Mouse (Mus musculus) limb, embryonic 15.5 days (tissue): Measurements from ENCODE around the gene Slc45a1. TPM values are rescaled to one million over a fixed set of nuclear protein-coding genes. Genes with fewer than 3 reads are reported as not detected.

Source experiments
- ATAC-seq: fragments of 200-750 bp; cut with Nextera tagmentation; 2 replicates; pipeline ENCODE4 v1.8.0; 2017; ENCODE audit warnings: low read depth, moderate TSS enrichment; ENCODE audit not compliant: insufficient number of reproducible peaks, low FRiP score, low TSS enrichment
- H3K27ac ChIP-seq: fragments of 300-500 bp; sonication (generic); 2 replicates; pipeline ENCODE4 v1.5.1; 2015; ENCODE audit warnings: moderate library complexity, mild to moderate bottlenecking, inconsistent platforms
- H3K27me3 ChIP-seq: fragments of 300-500 bp; sonication (generic); 2 replicates; pipeline ENCODE4 v1.6.1; 2015; ENCODE audit warnings: inconsistent platforms
- H3K36me3 ChIP-seq: fragments of 300-500 bp; sonication (generic); 2 replicates; pipeline ENCODE4 v1.6.1; 2015; ENCODE audit warnings: inconsistent platforms
- H3K4me1 ChIP-seq: fragments of 300-500 bp; sonication (generic); 2 replicates; pipeline ENCODE4 v1.6.1; 2015; ENCODE audit warnings: inconsistent platforms
- H3K4me2 ChIP-seq: fragments of 300-500 bp; sonication (generic); 2 replicates; pipeline ENCODE4 v1.6.1; 2015; ENCODE audit warnings: mild to moderate bottlenecking, inconsistent platforms
- H3K4me3 ChIP-seq: fragments of 300-500 bp; sonication (generic); 2 replicates; pipeline ENCODE4 v1.5.1; 2015; ENCODE audit warnings: mild to moderate bottlenecking, inconsistent platforms
- H3K9ac ChIP-seq: fragments of 300-500 bp; sonication (generic); 2 replicates; pipeline ENCODE4 v1.6.1; 2015; ENCODE audit warnings: inconsistent platforms
- H3K9me3 ChIP-seq: fragments of 300-500 bp; sonication (generic); 2 replicates; pipeline ENCODE4 v1.6.1; 2016; ENCODE audit warnings: inconsistent platforms
- WGBS: fragments of 180-500 bp; shearing (Covaris S2); methylation state at CpG from one replicate; pipeline ENCODE4 v1.1.7; 2015; 5-methylcytosine and 5-hydroxymethylcytosine counted together
- polyA plus RNA-seq: library from polyadenylated mRNA; unstranded; fragments of >200 nt; fragmentation: Nextera tagmentation; extraction: Ambion mirVana; gene quantifications from 2 replicates; pipeline ENCODE4 v1.2.1, GENCODE M21; 2015

The Slc45a1 gene
- polyA plus RNA-seq, 1 experiment from 2014 or later, result 0.19 TPM

- H3K4me2 ChIP-seq, result no peak overlapping the region
- peak overlapping the region; percentile 68 for H3K27ac ChIP-seq
- no peaks in the 10 kb centered on the region for H3K36me3 ChIP-seq
- peaks cover 29% of the 10 kb centered on the region for H3K4me1 ChIP-seq
- WGBS, result 49% methylated on average over 3 of the region's 3 CpGs
- no peaks in the 10 kb centered on the region for H3K27me3 ChIP-seq
- no peaks in the 10 kb centered on the region for H3K9me3 ChIP-seq
- no peak overlapping the region for H3K4me3 ChIP-seq
- no peak overlapping the region for H3K9ac ChIP-seq
- peak; percentile 55; the same call in 1 of the 2 replicates for ATAC-seq
Measured at GRCm38 (mm10) chr4:150599119-150599992, 52.6 kb downstream of the Slc45a1 start.

GRCm38 (mm10) chr4:150598686-150599085 lies 53.3 kb downstream of the Slc45a1 start:
- H3K27ac ChIP-seq, result peak overlapping the region; percentile 40; the same call in 1 of the 2 replicates
- H3K4me1 ChIP-seq, result peaks cover 29% of the 10 kb centered on the region
- no peaks in the 10 kb centered on the region for H3K36me3 ChIP-seq
- H3K4me2 ChIP-seq, result no peak overlapping the region
- 48% methylated on average over 1 of the region's 1 CpGs for WGBS
- H3K4me3 ChIP-seq, result no peak overlapping the region
- H3K27me3 ChIP-seq, result no peaks in the 10 kb centered on the region
- ATAC-seq, result no peak
- no peaks in the 10 kb centered on the region for H3K9me3 ChIP-seq
- H3K9ac ChIP-seq, result no peak overlapping the region

GRCm38 (mm10) chr4:150595991-150596390 lies 56.0 kb downstream of the Slc45a1 start:
- Histone ChIP-seq H3K4me2 (no peak overlapping the region), H3K27ac (no peak overlapping the region), H3K4me1 (peaks cover 36% of the 10 kb centered on the region), H3K4me3 (no peak overlapping the region), H3K27me3 (no peaks in the 10 kb centered on the region), H3K36me3 (no peaks in the 10 kb centered on the region), H3K9me3 (no peaks in the 10 kb centered on the region), H3K9ac (no peak overlapping the region)
- WGBS, result 81% methylated on average over 5 of the region's 5 CpGs
- ATAC-seq, result no peak

- no peak overlapping the region for H3K27ac ChIP-seq
- no peak overlapping the region for H3K4me3 ChIP-seq
- no peaks in the 10 kb centered on the region for H3K9me3 ChIP-seq
- WGBS, result 79% methylated on average over 3 of the region's 3 CpGs
- no peaks in the 10 kb centered on the region for H3K36me3 ChIP-seq
- no peak overlapping the region for H3K4me2 ChIP-seq
- H3K4me1 ChIP-seq, result peaks cover 41% of the 10 kb centered on the region
- no peak overlapping the region for H3K9ac ChIP-seq
- ATAC-seq, result no peak
- H3K27me3 ChIP-seq, result no peaks in the 10 kb centered on the region
Measured at GRCm38 (mm10) chr4:150595071-150595470, 56.9 kb downstream of the Slc45a1 start.

- no peak overlapping the region for H3K4me3 ChIP-seq
- H3K36me3 ChIP-seq, result no peaks in the 10 kb centered on the region
- no peak overlapping the region for H3K4me2 ChIP-seq
- H3K27ac ChIP-seq, result no peak overlapping the region
- H3K9ac ChIP-seq, result no peak overlapping the region
- WGBS, result 85% methylated on average over 4 of the region's 4 CpGs
- no peaks in the 10 kb centered on the region for H3K27me3 ChIP-seq
- no peak for ATAC-seq
- H3K9me3 ChIP-seq, result no peaks in the 10 kb centered on the region
- peaks cover 35% of the 10 kb centered on the region for H3K4me1 ChIP-seq
Measured at GRCm38 (mm10) chr4:150594298-150594829, 57.6 kb downstream of the Slc45a1 start.

- Histone ChIP-seq H3K36me3 (no peaks in the 10 kb centered on the region), H3K9me3 (no peaks in the 10 kb centered on the region), H3K27me3 (no peaks in the 10 kb centered on the region), H3K27ac (no peak overlapping the region), H3K4me2 (no peak overlapping the region), H3K4me3 (no peak overlapping the region), H3K4me1 (peaks cover 29% of the 10 kb centered on the region), H3K9ac (no peak overlapping the region)
- 68% methylated on average over 4 of the region's 4 CpGs for WGBS
- ATAC-seq, result no peak
Measured at GRCm38 (mm10) chr4:150593473-150594217, 58.3 kb downstream of the Slc45a1 start.

GRCm38 (mm10) chr4:150592087-150592486 lies 59.9 kb downstream of the Slc45a1 start:
- no peak for ATAC-seq
- WGBS, result 58% methylated on average over 6 of the region's 6 CpGs
- no peak overlapping the region for H3K9ac ChIP-seq
- H3K27ac ChIP-seq, result no peak overlapping the region
- no peaks in the 10 kb centered on the region for H3K9me3 ChIP-seq
- peaks cover 18% of the 10 kb centered on the region for H3K4me1 ChIP-seq
- no peaks in the 10 kb centered on the region for H3K27me3 ChIP-seq
- no peak overlapping the region for H3K4me3 ChIP-seq
- no peak overlapping the region for H3K4me2 ChIP-seq
- no peaks in the 10 kb centered on the region for H3K36me3 ChIP-seq

GRCm38 (mm10) chr4:150591602-150592001 lies 60.4 kb downstream of the Slc45a1 start:
- no peak overlapping the region for H3K27ac ChIP-seq
- no peak for ATAC-seq
- no peaks in the 10 kb centered on the region for H3K9me3 ChIP-seq
- WGBS, result 61% methylated on average over 4 of the region's 4 CpGs
- H3K9ac ChIP-seq, result no peak overlapping the region
- H3K36me3 ChIP-seq, result no peaks in the 10 kb centered on the region
- peaks cover 15% of the 10 kb centered on the region for H3K4me1 ChIP-seq
- H3K4me2 ChIP-seq, result no peak overlapping the region
- H3K4me3 ChIP-seq, result no peak overlapping the region
- H3K27me3 ChIP-seq, result no peaks in the 10 kb centered on the region

GRCm38 (mm10) chr4:150590621-150591282 lies 61.2 kb downstream of the Slc45a1 start:
- H3K4me3 ChIP-seq, result no peak overlapping the region
- H3K9me3 ChIP-seq, result no peaks in the 10 kb centered on the region
- H3K9ac ChIP-seq, result no peak overlapping the region
- H3K36me3 ChIP-seq, result no peaks in the 10 kb centered on the region
- WGBS, result 35% methylated on average over 3 of the region's 3 CpGs
- H3K27ac ChIP-seq, result peak overlapping the region; percentile 30; the same call in 1 of the 2 replicates
- ATAC-seq, result no peak
- H3K4me2 ChIP-seq, result no peak overlapping the region
- H3K27me3 ChIP-seq, result no peaks in the 10 kb centered on the region
- H3K4me1 ChIP-seq, result peaks cover 12% of the 10 kb centered on the region; the same call in 1 of the 2 replicates

GRCm38 (mm10) chr4:150588300-150588621 lies 63.7 kb downstream of the Slc45a1 start:
- Histone ChIP-seq H3K9ac (no peak overlapping the region), H3K9me3 (no peaks in the 10 kb centered on the region), H3K4me3 (no peak overlapping the region), H3K4me2 (no peak overlapping the region), H3K36me3 (no peaks in the 10 kb centered on the region), H3K27ac (no peak overlapping the region), H3K27me3 (no peaks in the 10 kb centered on the region), H3K4me1 (peaks cover 29% of the 10 kb centered on the region)
- ATAC-seq, result no peak
- 74% methylated on average over 2 of the region's 2 CpGs for WGBS

- no peak overlapping the region for H3K4me3 ChIP-seq
- ATAC-seq, result no peak
- no peak overlapping the region for H3K9ac ChIP-seq
- no peaks in the 10 kb centered on the region for H3K36me3 ChIP-seq
- H3K27ac ChIP-seq, result no peak overlapping the region
- H3K9me3 ChIP-seq, result no peaks in the 10 kb centered on the region
- H3K4me1 ChIP-seq, result peaks cover 34% of the 10 kb centered on the region
- no peak overlapping the region for H3K4me2 ChIP-seq
- no peaks in the 10 kb centered on the region for H3K27me3 ChIP-seq
- WGBS, result 73% methylated on average over 8 of the region's 8 CpGs
Measured at GRCm38 (mm10) chr4:150587597-150588299, 64.2 kb downstream of the Slc45a1 start.
